Mouse (Mus musculus): Measurements from ENCODE around the gene Prom2.

Gene Prom2

DNA sequence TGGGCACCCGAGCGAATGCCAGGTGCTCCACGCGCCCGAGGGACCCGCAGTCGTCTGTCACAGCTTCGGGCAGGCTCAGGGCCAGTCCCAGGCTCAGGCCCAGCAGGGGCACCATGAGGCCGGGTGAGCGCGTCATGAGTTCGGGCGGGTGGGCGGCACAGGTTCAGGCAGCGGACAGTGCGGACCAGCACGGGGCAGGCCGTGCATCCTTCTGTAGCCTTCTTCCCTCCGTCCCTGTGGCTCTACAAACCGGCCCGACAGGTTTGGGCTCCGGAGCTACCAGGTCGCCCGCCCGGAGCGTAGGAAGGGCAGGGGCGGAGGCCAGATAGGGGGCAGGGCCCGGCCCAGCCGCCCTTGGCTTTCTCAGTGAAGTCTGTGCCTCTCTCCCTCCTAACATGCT is at the start of gene Prom2:
Prom2 (minus strand) TSS at position 283 of the 400 bp plus-strand sequence.
- peak; percentile 22; the same call in 1 of the 2 replicates for ATAC-seq (ENCODE audit: insufficient number of reproducible peaks, low FRiP score, low TSS enrichment)

DNA sequence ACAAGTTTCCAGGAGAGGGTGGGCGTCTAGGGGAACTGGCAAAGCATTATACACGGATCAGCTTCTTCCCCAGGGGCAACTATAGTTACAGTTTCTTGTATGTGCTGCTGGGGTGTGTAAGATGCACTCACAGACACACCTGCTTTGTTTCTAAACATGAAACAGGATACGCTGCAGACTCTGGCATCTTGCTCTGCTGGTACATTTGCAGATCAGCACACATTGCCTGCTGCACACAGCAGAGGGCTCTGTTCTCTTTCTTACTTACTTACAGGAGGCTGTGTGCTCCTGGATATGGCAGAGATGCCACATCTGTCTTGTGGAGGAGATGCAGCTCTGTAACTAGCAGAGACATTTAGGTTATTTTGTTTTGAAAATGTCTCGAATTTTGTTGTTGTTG is 49.6 kb upstream of the Prom2 start:
- ATAC-seq (ENCODE audit: insufficient number of reproducible peaks, low FRiP score, low TSS enrichment) = no peak

DNA sequence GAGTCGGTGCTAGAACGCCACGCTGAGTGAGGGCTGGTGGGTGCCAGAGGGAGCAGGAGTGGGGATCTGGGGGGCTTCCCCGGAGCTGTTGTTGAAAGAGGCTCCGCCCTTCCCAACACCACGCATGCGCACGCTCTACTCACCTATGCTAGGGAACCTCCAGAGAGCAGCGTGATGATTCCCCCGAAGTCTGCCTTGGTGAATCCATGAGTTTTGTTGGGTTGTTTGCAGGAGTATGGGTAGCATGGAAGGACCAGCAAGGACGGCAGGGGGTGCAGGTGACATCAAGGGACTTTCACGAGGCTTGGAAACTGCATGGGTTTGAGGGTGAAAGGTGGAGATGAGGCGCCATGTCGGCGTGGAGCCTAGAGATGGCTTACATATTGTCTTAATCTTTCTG is 48.9 kb upstream of the Prom2 start:
- no peak for ATAC-seq (ENCODE audit: insufficient number of reproducible peaks, low FRiP score, low TSS enrichment)

DNA sequence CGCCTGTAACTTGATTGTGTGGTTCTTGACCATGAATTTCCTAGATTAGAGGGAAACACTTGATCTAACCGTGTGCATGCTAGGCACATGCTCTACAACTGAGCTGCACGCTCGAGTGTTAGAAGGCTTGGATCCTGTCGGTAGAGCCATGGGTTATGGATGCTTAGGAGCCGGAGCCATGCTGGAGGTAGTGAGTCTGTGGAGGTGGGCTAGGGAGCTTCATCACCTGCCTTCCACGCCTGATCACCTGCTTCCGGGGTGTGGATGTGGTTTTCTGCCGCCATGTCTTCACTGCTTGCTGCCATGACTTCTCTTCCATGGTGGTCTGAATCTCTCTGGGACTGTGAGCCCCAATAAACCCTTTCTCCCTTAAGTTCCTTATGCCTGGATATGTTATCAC is 47.6 kb upstream of the Prom2 start:
- no peak for ATAC-seq (ENCODE audit: insufficient number of reproducible peaks, low FRiP score, low TSS enrichment)

GRCm38 (mm10) chr2:127587514-127587844 is 46.2 kb upstream of the Prom2 start:
- no peak for ATAC-seq (ENCODE audit: insufficient number of reproducible peaks, low FRiP score, low TSS enrichment)

GRCm38 (mm10) chr2:127586694-127587513 is 45.6 kb upstream of the Prom2 start, which contains the start of the genes Zfp661 and Mrps5:
Zfp661 (minus strand) TSS chr2:127587094.
Mrps5 (plus strand) TSS chr2:127587222.
- ATAC-seq (ENCODE audit: insufficient number of reproducible peaks, low FRiP score, low TSS enrichment) = peak; percentile 60

- peak; percentile 90 for ATAC-seq (ENCODE audit: insufficient number of reproducible peaks, low FRiP score, low TSS enrichment)
These were observed 43.2 kb upstream of the Prom2 start for GRCm38 (mm10) chr2:127584436-127584858.

DNA sequence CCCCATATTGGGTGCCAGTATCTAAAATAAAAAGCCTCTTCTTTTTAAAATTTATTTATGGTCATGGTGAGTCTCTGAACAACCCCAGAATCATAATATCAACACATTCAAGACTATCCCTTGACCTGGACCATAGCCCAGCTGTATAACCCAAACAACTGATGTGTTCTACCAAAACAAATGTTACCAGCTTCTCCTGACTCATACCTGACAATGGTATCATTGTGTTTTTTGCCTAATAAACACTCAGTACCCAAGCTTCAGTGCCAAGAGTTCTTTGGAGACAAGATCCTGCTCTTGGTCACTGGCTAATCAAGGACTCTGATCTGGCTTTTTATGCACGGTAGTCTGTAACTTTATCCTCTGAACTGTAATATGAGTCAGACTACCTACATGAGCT is 32.1 kb upstream of the Prom2 start:
- no peak for ATAC-seq (ENCODE audit: insufficient number of reproducible peaks, low FRiP score, low TSS enrichment)

DNA sequence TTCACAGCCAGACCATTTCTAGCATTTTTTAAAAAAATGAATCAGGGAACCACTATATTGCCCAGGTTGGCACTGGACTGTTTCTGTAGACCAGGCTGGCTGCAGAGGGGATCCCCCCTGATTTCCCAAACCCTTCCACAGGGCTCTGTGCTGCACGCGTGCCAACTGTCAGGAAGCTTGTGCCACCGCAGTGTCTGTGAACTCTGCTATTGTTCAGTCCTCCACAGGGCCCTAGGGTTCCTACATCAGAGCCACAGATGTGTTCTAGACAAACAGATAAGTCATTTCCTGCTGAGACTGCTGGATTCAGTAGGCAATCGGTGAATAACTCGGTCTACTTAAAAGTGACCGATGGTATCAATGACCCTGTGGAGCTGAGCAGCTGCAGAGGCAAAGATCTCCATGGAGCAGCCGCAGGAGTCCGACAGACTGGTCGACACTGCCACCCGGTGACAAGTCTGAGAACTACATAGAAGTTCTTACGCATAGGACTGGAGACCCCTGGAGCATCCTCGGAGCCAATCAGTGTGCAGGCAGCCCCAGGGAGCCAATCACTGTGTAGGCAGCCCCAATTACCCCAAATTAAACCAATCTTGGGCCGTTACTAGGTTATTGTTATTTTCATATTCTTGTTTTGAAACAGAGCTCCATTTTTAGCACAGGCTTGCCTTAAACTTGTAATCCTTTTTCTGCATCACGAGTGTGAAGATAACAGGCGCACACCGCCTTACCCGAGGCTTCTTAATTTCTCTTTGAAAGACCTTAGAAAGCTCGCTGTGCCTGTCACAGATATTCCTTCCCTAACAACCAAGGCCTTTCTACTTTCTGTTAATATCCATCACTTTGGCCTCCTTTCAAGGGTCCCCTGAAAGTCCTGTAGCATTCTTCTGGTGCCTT is 18.1 kb upstream of the Prom2 start:
- ATAC-seq (ENCODE audit: insufficient number of reproducible peaks, low FRiP score, low TSS enrichment) = peak; percentile 90

- ATAC-seq (ENCODE audit: insufficient number of reproducible peaks, low FRiP score, low TSS enrichment) = peak; percentile 86
These were observed 9.8 kb upstream of the Prom2 start for GRCm38 (mm10) chr2:127551078-127551477.

DNA sequence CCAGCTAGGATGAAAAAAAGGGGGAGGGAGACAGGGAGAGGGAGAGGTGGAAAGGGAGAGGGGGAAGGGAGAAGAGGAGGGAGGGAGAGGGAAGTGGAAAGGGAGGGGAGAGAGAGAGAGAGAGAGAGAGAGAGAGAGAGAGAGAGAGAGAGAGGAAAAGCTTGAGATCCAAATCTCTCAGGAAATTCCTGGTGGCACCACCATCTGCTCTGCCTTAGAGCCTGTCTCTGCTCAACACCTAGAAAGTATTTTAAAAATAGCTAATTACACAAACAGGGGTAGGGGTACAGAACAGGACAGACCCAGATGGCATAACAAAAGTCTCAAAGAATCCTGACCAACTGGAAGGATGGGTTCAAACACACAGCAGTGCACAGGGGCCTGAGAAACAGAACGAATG is 9.2 kb upstream of the Prom2 start:
- peak; percentile 41; the same call in 1 of the 2 replicates for ATAC-seq (ENCODE audit: insufficient number of reproducible peaks, low FRiP score, low TSS enrichment)

GRCm38 (mm10) chr2:127549711-127550110 is 8.4 kb upstream of the Prom2 start:
- ATAC-seq (ENCODE audit: insufficient number of reproducible peaks, low FRiP score, low TSS enrichment) = no peak

DNA sequence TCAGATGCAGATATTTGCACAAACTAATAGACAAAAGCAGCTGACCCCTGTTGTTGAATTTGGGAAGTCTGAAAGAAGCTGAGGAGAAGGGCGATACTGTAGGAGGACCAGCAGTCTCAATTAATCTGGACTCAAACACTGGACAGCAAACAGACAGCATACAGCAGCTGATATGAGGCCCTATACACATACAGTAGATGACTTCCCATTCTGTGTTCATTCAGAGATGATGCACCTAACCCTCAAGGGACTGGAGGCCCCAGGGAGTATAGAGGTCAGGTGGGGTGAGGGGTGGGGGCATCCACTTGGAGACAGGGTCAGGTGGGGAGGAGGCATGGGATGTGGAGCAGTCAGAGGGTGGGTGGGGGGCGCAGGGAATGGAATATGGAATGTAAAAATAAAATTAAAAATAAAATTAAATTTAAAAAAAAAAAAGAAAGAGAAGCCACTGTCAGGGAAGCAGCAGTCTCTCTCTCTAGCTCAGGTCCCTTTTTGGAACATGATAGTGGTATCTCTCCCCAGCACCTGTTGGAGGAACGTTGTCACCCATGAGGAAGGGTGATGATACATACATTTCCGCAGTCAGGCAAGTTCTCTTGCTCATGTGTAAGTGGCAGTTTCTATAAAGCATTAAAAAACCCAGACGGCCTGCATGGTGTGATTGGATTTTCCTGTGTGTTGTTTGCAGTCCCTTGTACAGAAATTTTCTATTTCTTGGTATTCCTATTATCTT is 7.2 kb upstream of the Prom2 start:
- no peak for ATAC-seq (ENCODE audit: insufficient number of reproducible peaks, low FRiP score, low TSS enrichment)

GRCm38 (mm10) chr2:127541697-127542096 is 430 bp upstream of the Prom2 start:
- ATAC-seq (ENCODE audit: insufficient number of reproducible peaks, low FRiP score, low TSS enrichment) = 0 out of 2 replicates have a peak, but pooled peaks have one; percentile 17

DNA sequence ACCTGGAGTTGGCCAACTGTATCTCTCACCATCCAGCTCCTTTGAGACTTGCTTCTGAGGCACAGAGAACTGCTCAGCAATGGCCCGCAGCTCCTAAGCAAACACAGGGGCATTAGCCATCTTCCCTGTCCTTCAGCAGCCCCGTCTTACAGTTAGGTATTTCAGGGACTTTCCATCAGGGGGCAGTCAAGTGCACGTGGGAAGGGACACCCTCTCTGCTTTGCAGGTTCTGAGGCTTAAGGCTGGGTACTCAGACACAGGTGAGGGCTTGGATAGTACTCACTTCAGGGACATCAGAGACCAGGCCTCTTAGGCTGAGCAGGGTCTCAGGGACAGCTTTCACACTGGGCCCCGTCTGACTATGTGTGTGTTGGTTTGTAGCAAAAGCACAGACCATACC is 1.8 kb downstream of the Prom2 start:
- ATAC-seq (ENCODE audit: insufficient number of reproducible peaks, low FRiP score, low TSS enrichment) = peak; percentile 28; the same call in 1 of the 2 replicates

- ATAC-seq (ENCODE audit: insufficient number of reproducible peaks, low FRiP score, low TSS enrichment) = no peak
These were observed 3.7 kb downstream of the Prom2 start for GRCm38 (mm10) chr2:127537548-127537947.

GRCm38 (mm10) chr2:127535363-127535762 is 5.9 kb downstream of the Prom2 start:
- no peak for ATAC-seq (ENCODE audit: insufficient number of reproducible peaks, low FRiP score, low TSS enrichment)

DNA sequence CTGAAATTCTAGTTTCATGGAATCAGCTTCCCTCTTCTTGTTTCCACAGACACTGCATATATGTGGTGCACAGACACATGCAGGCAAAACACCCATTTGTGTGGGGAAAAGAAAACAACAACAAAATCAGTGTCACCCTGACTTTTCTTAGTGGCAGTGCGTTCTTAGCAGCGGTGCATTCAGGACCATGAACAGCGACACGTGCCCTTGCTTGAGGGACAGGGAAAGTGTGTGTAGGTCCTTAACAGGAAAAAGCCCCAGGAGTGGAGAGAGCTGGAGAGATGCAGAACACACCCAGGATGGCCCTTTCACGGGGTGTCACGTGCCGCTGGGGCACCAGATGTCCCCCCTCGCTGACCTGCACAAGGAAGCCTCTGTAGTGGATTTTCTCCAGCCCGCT is 8.9 kb downstream of the Prom2 start:
- no peak for ATAC-seq (ENCODE audit: insufficient number of reproducible peaks, low FRiP score, low TSS enrichment)

DNA sequence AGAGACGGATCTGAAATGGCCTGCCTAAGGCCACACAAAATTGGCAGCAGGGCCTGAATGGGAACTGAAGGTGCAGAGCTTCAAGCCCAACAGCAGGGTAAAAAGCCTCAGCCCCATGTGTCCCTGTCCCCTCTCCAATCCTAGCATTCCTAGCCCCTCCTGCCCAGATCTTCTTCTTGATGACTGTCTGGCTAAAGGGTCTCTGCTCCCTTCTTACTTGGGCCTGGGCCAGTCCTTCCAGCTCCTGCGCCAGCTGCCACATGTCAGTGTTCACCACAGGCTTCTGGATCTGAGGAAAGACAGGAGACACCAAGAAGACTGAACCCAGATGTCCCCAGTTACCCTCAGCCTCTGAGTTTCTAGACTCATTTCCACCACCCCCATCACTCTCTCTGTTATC is 9.7 kb downstream of the Prom2 start:
- ATAC-seq (ENCODE audit: insufficient number of reproducible peaks, low FRiP score, low TSS enrichment) = no peak

DNA sequence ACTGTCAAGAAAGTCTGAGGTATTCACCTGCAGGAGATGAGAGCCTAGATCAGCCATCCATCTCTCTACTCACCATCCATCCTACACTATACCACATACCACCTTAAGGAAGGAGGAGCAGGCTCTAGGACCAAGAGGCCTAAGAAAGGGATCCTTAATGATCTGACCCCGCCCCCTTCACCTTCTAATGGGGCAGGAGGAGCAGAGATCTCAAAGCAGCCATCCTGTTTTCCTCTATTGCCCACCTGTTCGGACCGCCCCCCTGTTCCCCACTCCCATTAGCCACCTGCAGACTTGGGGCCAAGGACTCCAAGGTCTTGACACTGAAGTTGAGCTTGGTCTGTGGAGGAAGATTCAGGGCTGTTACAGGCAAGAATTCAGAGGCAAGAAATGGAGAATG is 10.8 kb downstream of the Prom2 start:
- no peak for ATAC-seq (ENCODE audit: insufficient number of reproducible peaks, low FRiP score, low TSS enrichment)
